Mouse (Mus musculus) liver, embryonic 14.5 days (tissue): ENCODE data around the gene Smc3.
"Not testable (repeated sequence)": the region's sequence is repeated elsewhere in the genome, so short reads cannot be mapped to it uniquely, and the experiment has no call there.

ENCODE experiments used
- CTCF ChIP-seq: IDR thresholded peaks from 2 replicates; pipeline ENCODE4 v1.5.1; 2016; ENCODE audit warnings: antibody characterized with exemption, low read depth, control low read depth
- EP300 ChIP-seq: IDR thresholded peaks from 2 replicates; pipeline ENCODE4 v1.6.1; 2016; ENCODE audit warnings: antibody characterized with exemption, low read depth

GRCm38 (mm10) chr19:53587686-53588085 is 12.5 kb upstream of the Smc3 start:
- not testable (repeated sequence) for TF ChIP-seq CTCF, EP300
